Mouse (Mus musculus) C2C12 (cell line): ENCODE data around the gene Gpcpd1.

Experiments used
- CTCF ChIP-seq: IDR thresholded peaks from one replicate; pipeline ENCODE4 v1.5.1; 2011; ENCODE audit not compliant: control insufficient read depth, insufficient read depth, insufficient read length
- MAX ChIP-seq: IDR thresholded peaks from one replicate; pipeline ENCODE4 v1.6.1; 2011; ENCODE audit warnings: mild to moderate bottlenecking, control low read depth
- MYOD1 ChIP-seq: IDR thresholded peaks from one replicate; pipeline ENCODE4 v1.6.1; 2011; ENCODE audit warnings: low read depth; ENCODE audit not compliant: control insufficient read depth, insufficient read length

- no peak for TF ChIP-seq CTCF
- no peak for TF ChIP-seq MAX
- TF ChIP-seq MYOD1: no peak
Observed at GRCm38 (mm10) chr2:132597226-132597625, 9.7 kb upstream of the Gpcpd1 start.
